Mouse (Mus musculus) liver, adult 2 months (tissue): ENCODE measurements around the gene Ffar4.

Experiments
- CTCF ChIP-seq: fragments of 200-500 bp; IDR thresholded peaks from 2 replicates; pipeline ENCODE4 v1.5.1; 2011; ENCODE audit warnings: low read depth, low read length, control low read depth
- POLR2A ChIP-seq: fragments of 200-500 bp; IDR thresholded peaks from 2 replicates; pipeline ENCODE4 v1.6.1; 2011; ENCODE audit warnings: low read length, control low read depth; ENCODE audit not compliant: insufficient read depth; ENCODE audit errors: extremely low read depth

DNA sequence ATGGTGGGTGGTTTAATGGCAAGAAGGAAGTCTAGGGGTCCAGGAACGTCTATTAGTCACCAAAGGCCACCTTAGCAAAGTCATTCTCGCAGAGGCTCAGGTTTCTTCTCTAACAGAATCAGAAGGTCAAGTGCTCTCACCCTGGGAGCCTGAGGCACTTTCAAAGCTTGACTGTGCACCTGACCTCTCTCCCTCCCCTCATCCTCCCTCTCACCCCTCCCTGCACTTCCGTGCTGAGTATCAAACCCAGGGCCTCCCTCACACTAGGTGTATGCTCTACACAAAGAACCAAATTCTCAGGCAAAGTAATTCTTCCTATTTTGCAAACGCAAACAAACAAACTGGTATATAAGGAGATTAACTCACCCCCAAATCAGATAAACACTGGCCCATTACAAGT lies 640 bp upstream of the Ffar4 start:
- TF ChIP-seq CTCF (no peak), POLR2A (no peak)
